Mouse (Mus musculus): Measurements from ENCODE around the gene Tcp10c. TPM values are rescaled to one million over a fixed set of nuclear protein-coding genes. Genes with fewer than 3 reads are reported as not detected.
"Not testable (repeated sequence)": the region's sequence is repeated elsewhere in the genome, so short reads cannot be mapped to it uniquely, and the experiment has no call there.

Gene Tcp10c
- polyA plus RNA-seq, 1 experiment from 2014 or later: not detected

DNA sequence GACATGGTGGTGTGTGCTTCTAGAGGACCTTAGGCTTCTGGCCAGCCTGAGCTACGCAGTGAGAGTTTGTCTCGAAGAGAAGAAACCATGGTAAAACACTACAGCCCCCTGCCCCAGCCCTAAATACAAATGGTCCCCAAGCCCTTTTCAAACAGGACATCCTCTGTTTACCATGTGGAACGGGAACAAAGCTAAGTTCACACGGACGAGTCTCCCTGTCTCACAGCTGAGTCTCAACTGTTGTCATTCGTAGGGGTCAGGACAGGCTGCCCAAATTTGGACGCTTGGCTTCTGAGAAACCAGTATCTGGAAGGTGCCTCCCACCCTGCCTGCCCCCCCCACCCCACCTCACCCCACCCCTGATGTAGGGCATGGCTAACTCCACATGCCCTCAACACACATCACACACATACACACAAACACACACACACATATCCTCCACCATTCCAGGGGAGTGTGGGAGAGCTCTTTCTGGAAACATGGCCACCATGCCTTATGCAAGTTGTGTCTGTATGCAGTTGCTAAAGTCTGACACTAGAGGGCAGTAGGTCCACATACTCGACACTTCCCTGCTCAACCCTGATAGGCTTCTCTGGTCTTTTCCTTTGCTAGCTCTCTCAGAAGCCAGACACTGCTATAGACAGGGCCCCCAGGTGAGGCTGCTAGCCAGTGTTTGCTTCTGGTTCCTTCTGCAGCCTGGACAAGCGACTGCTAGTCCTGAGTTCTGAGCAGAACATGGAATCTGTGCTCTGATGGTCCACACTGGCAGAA, 17.2 kb upstream of the Tcp10c start:
- H3K4me3 ChIP-seq (ENCODE audit: low read depth, low read length); H3K27me3 ChIP-seq (ENCODE audit: control insufficient read depth, insufficient read depth, low read length); H3K27ac ChIP-seq (replicated peaks; ENCODE audit: low read depth, low read length); H3K9me3 ChIP-seq (replicated peaks; ENCODE audit: control insufficient read depth, low read length); H3K9ac ChIP-seq (replicated peaks; ENCODE audit: low read length); H3K36me3 ChIP-seq (replicated peaks; ENCODE audit: control insufficient read depth, insufficient read depth, low read depth, low read length); H3K4me1 ChIP-seq (ENCODE audit: control insufficient read depth, insufficient read depth, low read length); H3K4me2 ChIP-seq (ENCODE audit: low read depth, low read length): not testable (repeated sequence)
- 66% methylated on average over 9 of the region's 9 CpGs for WGBS
- DNase-seq (ENCODE audit: low spot score): peak; percentile 44
- ATAC-seq (replicated peaks; ENCODE audit: insufficient number of reproducible peaks, low FRiP score, low TSS enrichment, low read depth): peak; percentile 44; the same call in 1 of the 2 replicates

DNA sequence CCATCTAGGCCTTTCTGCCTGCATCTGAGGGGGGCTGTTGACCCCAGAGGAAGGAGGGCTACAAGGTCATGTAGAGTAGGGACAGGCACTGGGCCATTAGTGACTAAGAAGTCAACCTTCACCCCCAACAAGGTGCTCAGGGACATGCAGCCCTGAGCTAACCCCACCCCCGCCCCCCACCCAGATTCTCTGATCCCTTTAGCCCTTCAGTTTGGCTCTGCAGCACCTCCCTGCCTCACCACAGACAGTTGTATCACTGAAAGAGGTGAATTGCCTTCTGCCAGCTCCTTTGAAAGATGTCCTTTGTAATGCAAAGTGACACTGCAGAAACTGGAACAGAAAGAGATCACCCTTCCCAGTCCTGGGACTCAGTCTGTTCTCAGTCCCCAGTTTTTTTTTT, 16.4 kb upstream of the Tcp10c start:
- not testable (repeated sequence) for H3K9me3 ChIP-seq (replicated peaks; ENCODE audit: control insufficient read depth, low read length); ATAC-seq (replicated peaks; ENCODE audit: insufficient number of reproducible peaks, low FRiP score, low TSS enrichment, low read depth); H3K27me3 ChIP-seq (ENCODE audit: control insufficient read depth, insufficient read depth, low read length); H3K4me1 ChIP-seq (ENCODE audit: control insufficient read depth, insufficient read depth, low read length); H3K4me2 ChIP-seq (ENCODE audit: low read depth, low read length); H3K27ac ChIP-seq (replicated peaks; ENCODE audit: low read depth, low read length); DNase-seq (ENCODE audit: low spot score); H3K36me3 ChIP-seq (replicated peaks; ENCODE audit: control insufficient read depth, insufficient read depth, low read depth, low read length); H3K9ac ChIP-seq (replicated peaks; ENCODE audit: low read length); H3K4me3 ChIP-seq (ENCODE audit: low read depth, low read length)
- WGBS: 48% methylated on average over 1 of the region's 1 CpGs

DNA sequence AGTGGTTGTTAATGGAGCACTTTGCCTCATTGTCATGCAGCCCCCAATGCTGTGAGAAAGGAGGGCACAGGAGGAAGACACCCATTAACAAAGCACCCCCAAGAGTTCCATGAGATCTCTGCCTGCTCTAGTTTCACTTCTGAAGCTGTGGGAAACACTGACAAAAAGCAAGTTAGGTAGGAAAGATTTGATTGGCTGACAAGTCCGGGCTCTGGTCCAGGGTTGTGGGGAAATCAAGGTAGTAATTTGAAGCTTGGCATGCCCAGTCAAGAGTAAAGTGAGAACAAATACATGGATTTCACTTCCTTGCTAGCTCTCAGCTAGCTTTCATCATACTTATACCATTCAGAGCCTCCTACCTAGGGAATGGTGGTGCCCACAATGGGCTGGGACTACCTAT, 14.3 kb upstream of the Tcp10c start:
- H3K4me3 ChIP-seq (ENCODE audit: low read depth, low read length); H3K27me3 ChIP-seq (ENCODE audit: control insufficient read depth, insufficient read depth, low read length); H3K9me3 ChIP-seq (replicated peaks; ENCODE audit: control insufficient read depth, low read length); H3K27ac ChIP-seq (replicated peaks; ENCODE audit: low read depth, low read length); ATAC-seq (replicated peaks; ENCODE audit: insufficient number of reproducible peaks, low FRiP score, low TSS enrichment, low read depth); H3K9ac ChIP-seq (replicated peaks; ENCODE audit: low read length); H3K4me2 ChIP-seq (ENCODE audit: low read depth, low read length); H3K4me1 ChIP-seq (ENCODE audit: control insufficient read depth, insufficient read depth, low read length); H3K36me3 ChIP-seq (replicated peaks; ENCODE audit: control insufficient read depth, insufficient read depth, low read depth, low read length); DNase-seq (ENCODE audit: low spot score): not testable (repeated sequence)
- 78% methylated on average over 1 of the region's 1 CpGs for WGBS

DNA sequence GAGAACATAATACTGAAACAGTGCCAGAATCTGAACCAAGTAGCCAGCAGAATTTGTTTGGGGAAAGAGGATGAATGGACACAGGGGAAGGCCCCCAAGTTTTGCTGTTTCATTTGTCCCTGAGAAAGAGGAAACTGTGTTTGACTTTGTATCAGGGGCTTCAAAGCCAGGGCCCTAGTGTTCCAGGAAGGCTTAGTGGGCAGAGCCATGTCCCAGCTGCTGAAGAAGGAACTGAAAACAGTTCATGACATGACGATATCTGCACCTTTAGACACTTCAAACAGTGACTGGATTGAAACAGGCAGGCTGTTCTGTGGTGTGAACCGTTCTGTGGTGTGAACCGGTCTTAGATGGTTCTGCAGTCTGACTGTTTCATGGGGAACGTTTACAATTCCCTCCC, 8.4 kb upstream of the Tcp10c start:
- H3K9ac ChIP-seq (replicated peaks; ENCODE audit: low read length); H3K27me3 ChIP-seq (ENCODE audit: control insufficient read depth, insufficient read depth, low read length); H3K4me1 ChIP-seq (ENCODE audit: control insufficient read depth, insufficient read depth, low read length); H3K9me3 ChIP-seq (replicated peaks; ENCODE audit: control insufficient read depth, low read length); ATAC-seq (replicated peaks; ENCODE audit: insufficient number of reproducible peaks, low FRiP score, low TSS enrichment, low read depth); H3K36me3 ChIP-seq (replicated peaks; ENCODE audit: control insufficient read depth, insufficient read depth, low read depth, low read length); H3K4me3 ChIP-seq (ENCODE audit: low read depth, low read length); H3K27ac ChIP-seq (replicated peaks; ENCODE audit: low read depth, low read length); H3K4me2 ChIP-seq (ENCODE audit: low read depth, low read length); DNase-seq (ENCODE audit: low spot score): not testable (repeated sequence)
- no CpG with 5 or more reads among the region's 4 CpGs for WGBS

DNA sequence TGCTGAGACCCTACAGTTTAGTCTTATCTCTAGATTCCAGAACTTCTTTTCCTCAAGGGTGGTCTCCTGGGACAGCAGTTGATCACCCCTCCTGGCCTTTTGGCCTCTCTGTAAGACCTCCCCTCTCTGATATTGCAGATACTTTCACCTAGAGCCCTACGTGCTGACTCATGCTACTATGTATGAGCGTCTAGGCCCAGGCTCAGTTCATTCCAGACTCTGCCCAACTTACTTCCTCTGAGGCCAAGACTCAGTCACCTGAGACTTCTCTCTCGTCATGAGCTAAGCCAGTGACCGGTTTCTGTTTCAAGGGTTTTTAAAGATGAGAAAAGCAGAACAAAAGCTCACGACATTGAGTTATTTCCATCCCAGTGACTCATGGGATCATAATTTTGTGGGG, 4.8 kb upstream of the Tcp10c start:
- H3K4me2 ChIP-seq (ENCODE audit: low read depth, low read length); H3K36me3 ChIP-seq (replicated peaks; ENCODE audit: control insufficient read depth, insufficient read depth, low read depth, low read length); DNase-seq (ENCODE audit: low spot score); ATAC-seq (replicated peaks; ENCODE audit: insufficient number of reproducible peaks, low FRiP score, low TSS enrichment, low read depth); H3K27me3 ChIP-seq (ENCODE audit: control insufficient read depth, insufficient read depth, low read length); H3K9ac ChIP-seq (replicated peaks; ENCODE audit: low read length); H3K4me3 ChIP-seq (ENCODE audit: low read depth, low read length); H3K4me1 ChIP-seq (ENCODE audit: control insufficient read depth, insufficient read depth, low read length); H3K9me3 ChIP-seq (replicated peaks; ENCODE audit: control insufficient read depth, low read length); H3K27ac ChIP-seq (replicated peaks; ENCODE audit: low read depth, low read length): not testable (repeated sequence)
- 85% methylated on average over 4 of the region's 5 CpGs for WGBS

DNA sequence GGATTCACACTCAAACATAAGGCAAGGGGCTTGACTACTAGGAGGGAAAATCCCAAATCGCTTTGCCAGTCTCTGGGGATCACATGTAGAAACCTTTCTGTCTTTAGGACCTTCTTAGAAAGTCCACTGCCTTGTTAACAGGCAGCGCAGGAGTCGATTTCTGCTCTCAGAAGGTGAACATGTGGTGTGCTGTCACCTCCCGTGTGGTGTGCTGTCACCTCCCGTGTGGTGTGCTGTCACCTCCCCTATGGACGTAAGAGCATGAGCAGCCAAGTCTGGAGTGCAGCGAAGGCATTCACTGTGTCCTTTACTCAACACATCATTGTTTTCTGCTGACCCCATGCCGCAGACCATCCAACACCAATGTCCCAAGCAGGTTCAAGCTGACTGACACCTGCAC, 1.1 kb upstream of the Tcp10c start:
- WGBS: 84% methylated on average over 8 of the region's 8 CpGs

DNA sequence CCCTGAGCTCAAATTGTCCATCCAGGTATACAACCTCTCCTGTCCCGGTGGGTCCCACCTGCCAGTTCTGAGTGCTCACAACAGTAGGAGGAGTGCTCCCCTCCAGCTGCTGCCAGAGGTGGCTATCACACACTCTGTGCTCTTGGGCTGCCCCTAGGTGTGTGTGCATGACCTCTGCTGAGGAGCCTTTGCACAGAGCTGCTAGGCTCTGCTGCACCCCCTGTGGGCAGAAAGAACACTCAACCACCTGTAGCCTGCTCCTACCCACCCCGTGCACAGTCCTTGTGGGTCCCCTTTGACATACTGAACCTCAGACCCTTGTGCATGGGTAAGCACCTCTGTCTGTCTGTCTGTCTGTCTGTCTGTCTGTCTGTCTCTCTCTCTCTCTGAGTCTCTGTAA, 8.1 kb downstream of the Tcp10c start:
- H3K36me3 ChIP-seq (replicated peaks; ENCODE audit: control insufficient read depth, insufficient read depth, low read depth, low read length); H3K9ac ChIP-seq (replicated peaks; ENCODE audit: low read length); H3K4me2 ChIP-seq (ENCODE audit: low read depth, low read length); H3K4me1 ChIP-seq (ENCODE audit: control insufficient read depth, insufficient read depth, low read length); H3K27ac ChIP-seq (replicated peaks; ENCODE audit: low read depth, low read length); H3K27me3 ChIP-seq (ENCODE audit: control insufficient read depth, insufficient read depth, low read length); H3K9me3 ChIP-seq (replicated peaks; ENCODE audit: control insufficient read depth, low read length); H3K4me3 ChIP-seq (ENCODE audit: low read depth, low read length); DNase-seq (ENCODE audit: low spot score): not testable (repeated sequence)
- 0 out of 2 replicates have a peak, but pooled peaks have one; percentile 40 for ATAC-seq (replicated peaks; ENCODE audit: insufficient number of reproducible peaks, low FRiP score, low TSS enrichment, low read depth)
- 92% methylated on average over 2 of the region's 2 CpGs for whole genome bisulfite sequencing

More for the DNA sequence above, 1.1 kb upstream of the Tcp10c start:
- not testable (repeated sequence) for H3K27ac ChIP-seq (replicated peaks; ENCODE audit: low read depth, low read length); H3K36me3 ChIP-seq (replicated peaks; ENCODE audit: control insufficient read depth, insufficient read depth, low read depth, low read length); ATAC-seq (replicated peaks; ENCODE audit: insufficient number of reproducible peaks, low FRiP score, low TSS enrichment, low read depth); DNase-seq (ENCODE audit: low spot score); H3K9ac ChIP-seq (replicated peaks; ENCODE audit: low read length); H3K4me3 ChIP-seq (ENCODE audit: low read depth, low read length); H3K27me3 ChIP-seq (ENCODE audit: control insufficient read depth, insufficient read depth, low read length); H3K9me3 ChIP-seq (replicated peaks; ENCODE audit: control insufficient read depth, low read length); H3K4me2 ChIP-seq (ENCODE audit: low read depth, low read length); H3K4me1 ChIP-seq (ENCODE audit: control insufficient read depth, insufficient read depth, low read length)

DNA sequence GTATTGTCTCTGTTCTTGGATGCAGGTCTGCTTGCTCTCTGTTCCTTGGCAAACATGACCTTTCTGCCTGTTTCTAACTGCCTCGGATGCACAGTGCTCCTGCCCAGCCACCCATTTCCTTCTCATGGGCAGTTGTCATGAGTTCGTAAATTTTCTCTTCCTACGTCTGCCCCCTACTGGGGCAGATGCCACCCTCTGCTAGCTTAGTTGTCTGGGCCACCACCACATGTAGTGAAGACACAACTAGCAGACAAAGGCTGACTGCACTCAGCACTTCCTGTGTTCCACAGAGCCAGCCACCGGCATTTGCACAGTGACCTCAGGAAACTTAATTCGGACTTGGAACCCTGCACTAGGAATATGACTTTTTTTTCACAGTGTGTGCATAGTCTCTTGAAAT, 9.4 kb downstream of the Tcp10c start:
- not testable (repeated sequence) for H3K4me2 ChIP-seq (ENCODE audit: low read depth, low read length); H3K9ac ChIP-seq (replicated peaks; ENCODE audit: low read length); H3K27me3 ChIP-seq (ENCODE audit: control insufficient read depth, insufficient read depth, low read length); H3K9me3 ChIP-seq (replicated peaks; ENCODE audit: control insufficient read depth, low read length); H3K27ac ChIP-seq (replicated peaks; ENCODE audit: low read depth, low read length); H3K4me3 ChIP-seq (ENCODE audit: low read depth, low read length); DNase-seq (ENCODE audit: low spot score); ATAC-seq (replicated peaks; ENCODE audit: insufficient number of reproducible peaks, low FRiP score, low TSS enrichment, low read depth); H3K36me3 ChIP-seq (replicated peaks; ENCODE audit: control insufficient read depth, insufficient read depth, low read depth, low read length); H3K4me1 ChIP-seq (ENCODE audit: control insufficient read depth, insufficient read depth, low read length)
- 89% methylated on average over 3 of the region's 5 CpGs for WGBS

Data from embryonic facial prominence, embryonic 11.5 days (tissue).